Mouse (Mus musculus): Measurements from ENCODE around the gene Ier2. TPM values are rescaled to one million over a fixed set of nuclear protein-coding genes. Genes with fewer than 3 reads are reported as not detected.
"Not testable (repeated sequence)": the region's sequence is repeated elsewhere in the genome, so short reads cannot be mapped to it uniquely, and the experiment has no call there.

Gene Ier2
- polyA plus RNA-seq, 1 experiment from 2014 or later, result 113 TPM

- CTCF ChIA-PET, result no interaction called here
- in situ Hi-C loops (cut with MboI; ENCODE audit: low pct_unique_long_range_greater_than_20kb), result no loop called here
- ATAC-seq (no peak), DNase-seq (ENCODE audit: low read depth, low spot score) (no peak)
- H3K27me3 ChIP-seq, result no peaks in the 10 kb centered on the region
- no peak for TF ChIP-seq CTCF (IDR thresholded peaks at IDR 0.05)
- POLR2A ChIA-PET, result interaction anchor here (0.5 to 1.1 kb wide), 3 partner anchors 18 to 62 kb away, joined by 3 to 5 read pairs (median 3); no protein-coding TSS in a partner anchor
Observed at GRCm38 (mm10) chr8:84686191-84687002, 23.7 kb upstream of the Ier2 start, which contains the start of gene Trmt1. Trmt1 (plus strand) TSS chr8:84686307.

- TF ChIP-seq CTCF (IDR thresholded peaks at IDR 0.05), result no peak
- in situ Hi-C loops (cut with MboI; ENCODE audit: low pct_unique_long_range_greater_than_20kb), result no loop called here
- POLR2A ChIA-PET, result interaction anchor here (0.9 to 1.7 kb wide), 2 partner anchors 23 to 129 kb away, joined by 3 to 5 read pairs; partner anchors contain the start of gene Ier2
- no peaks in the 10 kb centered on the region for H3K27me3 ChIP-seq
- ATAC-seq, result no peak
- DNase-seq (ENCODE audit: low read depth, low spot score), result no peak
- CTCF ChIA-PET, result interaction anchor here (1.0 kb wide), 1 partner anchor 19 kb away, joined by 3 read pairs; no protein-coding TSS in a partner anchor
Observed at GRCm38 (mm10) chr8:84684537-84684936, 21.9 kb upstream of the Ier2 start.

- no peak for TF ChIP-seq CTCF (IDR thresholded peaks at IDR 0.05)
- no peaks in the 10 kb centered on the region for H3K27me3 ChIP-seq
- in situ Hi-C loops (cut with MboI; ENCODE audit: low pct_unique_long_range_greater_than_20kb), result no loop called here
- ATAC-seq (no peak), DNase-seq (ENCODE audit: low read depth, low spot score) (no peak)
- ChIA-PET CTCF (interaction anchor here (0.9 to 1.2 kb wide), 2 partner anchors 13 to 16 kb away, joined by 3 to 4 read pairs; no protein-coding TSS in a partner anchor), POLR2A (interaction anchor here (0.5 to 1.2 kb wide), 2 partner anchors 17 to 1068 kb away, joined by 3 read pairs; no protein-coding TSS in a partner anchor)
Observed at GRCm38 (mm10) chr8:84682257-84682656, 19.6 kb upstream of the Ier2 start.

- no peak for TF ChIP-seq CTCF (IDR thresholded peaks at IDR 0.05)
- ATAC-seq (no peak), DNase-seq (ENCODE audit: low read depth, low spot score) (no peak)
- ChIA-PET CTCF (interaction anchor here (0.9 to 1.2 kb wide), 2 partner anchors 12 to 16 kb away, joined by 3 to 4 read pairs; no protein-coding TSS in a partner anchor), POLR2A (interaction anchor here (0.5 to 1.2 kb wide), 2 partner anchors 16 to 1067 kb away, joined by 3 read pairs; no protein-coding TSS in a partner anchor)
- in situ Hi-C loops (cut with MboI; ENCODE audit: low pct_unique_long_range_greater_than_20kb), result no loop called here
- H3K27me3 ChIP-seq, result no peaks in the 10 kb centered on the region
Observed at GRCm38 (mm10) chr8:84681476-84681875, 18.8 kb upstream of the Ier2 start.

GRCm38 (mm10) chr8:84677305-84677704, 14.7 kb upstream of the Ier2 start:
- TF ChIP-seq CTCF (IDR thresholded peaks at IDR 0.05), result no peak
- in situ Hi-C loops (cut with MboI; ENCODE audit: low pct_unique_long_range_greater_than_20kb), result no loop called here
- DNase-seq (ENCODE audit: low read depth, low spot score) (no peak), ATAC-seq (no peak)
- H3K27me3 ChIP-seq, result no peaks in the 10 kb centered on the region
- POLR2A ChIA-PET, result no interaction called here
- CTCF ChIA-PET, result no interaction called here

- not testable (repeated sequence) for ATAC-seq; H3K27me3 ChIP-seq; DNase-seq (ENCODE audit: low read depth, low spot score)
- CTCF ChIA-PET, result interaction anchor here (1.9 kb wide), 1 partner anchor 11 kb away, joined by 4 read pairs; no protein-coding TSS in a partner anchor
- in situ Hi-C loops (cut with MboI; ENCODE audit: low pct_unique_long_range_greater_than_20kb), result loop anchor here (25.0 kb wide), 1 partner anchor 658 kb away; the partner anchor contains the start of genes 1700067K01Rik, 2210011C24Rik and Palm3
- POLR2A ChIA-PET, result interaction anchor here (1.0 kb wide), 1 partner anchor 19 kb away, joined by 3 read pairs; no protein-coding TSS in a partner anchor
Observed at GRCm38 (mm10) chr8:84670295-84671006, 7.8 kb upstream of the Ier2 start.

- no peak for TF ChIP-seq CTCF (IDR thresholded peaks at IDR 0.05)
- DNase-seq (ENCODE audit: low read depth, low spot score) (no peak), ATAC-seq (no peak)
- H3K27me3 ChIP-seq, result no peaks in the 10 kb centered on the region
- in situ Hi-C loops (cut with MboI; ENCODE audit: low pct_unique_long_range_greater_than_20kb), result loop anchor here (10.0 to 25.0 kb wide), 2 partner anchors 316 to 657 kb away; partner anchors contain the start of genes 1700067K01Rik, 2210011C24Rik and Palm3
- POLR2A ChIA-PET, result interaction anchor here (1.1 kb wide), 1 partner anchor 18 kb away, joined by 3 read pairs; no protein-coding TSS in a partner anchor
- CTCF ChIA-PET, result interaction anchor here (0.7 to 1.9 kb wide), 2 partner anchors 13 to 16 kb away, joined by 3 to 4 read pairs; no protein-coding TSS in a partner anchor
Observed at GRCm38 (mm10) chr8:84668731-84669485, 6.3 kb upstream of the Ier2 start.

GRCm38 (mm10) chr8:84668081-84668480, 5.4 kb upstream of the Ier2 start:
- no peaks in the 10 kb centered on the region for H3K27me3 ChIP-seq
- ChIA-PET POLR2A (interaction anchor here (0.6 to 1.1 kb wide), 2 partner anchors 19 to 164 kb away, joined by 3 read pairs; no protein-coding TSS in a partner anchor), CTCF (interaction anchor here (0.7 kb wide), 1 partner anchor 17 kb away, joined by 3 read pairs; no protein-coding TSS in a partner anchor)
- no peak for DNase-seq (ENCODE audit: low read depth, low spot score)
- in situ Hi-C loops (cut with MboI; ENCODE audit: low pct_unique_long_range_greater_than_20kb), result loop anchor here (10.0 to 25.0 kb wide), 2 partner anchors 317 to 656 kb away; partner anchors contain the start of genes 1700067K01Rik, 2210011C24Rik and Palm3
- TF ChIP-seq CTCF (IDR thresholded peaks at IDR 0.05), result no peak
- no peak for ATAC-seq

- TF ChIP-seq CTCF (IDR thresholded peaks at IDR 0.05), result no peak
- no peak for DNase-seq (ENCODE audit: low read depth, low spot score)
- CTCF ChIA-PET, result interaction anchor here (1.2 to 1.8 kb wide), 4 partner anchors 14 to 148 kb away, joined by 3 to 7 read pairs (median 4); no protein-coding TSS in a partner anchor
- in situ Hi-C loops (cut with MboI; ENCODE audit: low pct_unique_long_range_greater_than_20kb), result loop anchor here (10.0 to 25.0 kb wide), 2 partner anchors 319 to 653 kb away; partner anchors contain the start of genes 1700067K01Rik, 2210011C24Rik and Palm3
- POLR2A ChIA-PET, result interaction anchor here (0.8 to 1.0 kb wide), 4 partner anchors 17 to 44 kb away, joined by 3 read pairs; no protein-coding TSS in a partner anchor
- no peaks in the 10 kb centered on the region for H3K27me3 ChIP-seq
- no peak for ATAC-seq
Observed at GRCm38 (mm10) chr8:84665385-84665893, 2.8 kb upstream of the Ier2 start.
